Mouse (Mus musculus) T-cell, adult 66 days (primary cell): ENCODE results near the gene Cd72. TPM values are rescaled to one million over a fixed set of nuclear protein-coding genes. Genes with fewer than 3 reads are reported as not detected.

Experiments
- total RNA-seq, 2 experiments: library from RNA; stranded (reverse); gene quantifications; 3 replicates in 1 of 2; 4 replicates in 1 of 2; pipeline ENCODE4 v1.2.4; 2023

Cd72 gene
- total RNA-seq = 10 to 100 TPM; 27.0 to 31.6 TPM

GRCm38 (mm10) chr4:43454041-43454836 lies at the start of gene Cd72:
Cd72 (minus strand) TSS chr4:43454628.

GRCm38 (mm10) chr4:43499407-43500333 lies 45.2 kb upstream of the Cd72 start, which contains the start of gene Arhgef39:
Arhgef39 (minus strand) TSS chr4:43499695.

GRCm38 (mm10) chr4:43492821-43493185 lies 38.4 kb upstream of the Cd72 start, which contains the start of gene Ccdc107:
Ccdc107 (plus strand) TSS chr4:43492900.

GRCm38 (mm10) chr4:43483535-43484091 lies 29.2 kb upstream of the Cd72 start, which contains the start of gene Sit1:
Sit1 (minus strand) TSS chr4:43483734.

GRCm38 (mm10) chr4:43441639-43442038 lies 12.8 kb downstream of the Cd72 start, which contains the start of gene Tesk1:
Tesk1 (plus strand) TSS chr4:43441939.

GRCm38 (mm10) chr4:43428946-43429345 lies 25.5 kb downstream of the Cd72 start, which contains the start of gene Fam166b:
Fam166b (minus strand) TSS chr4:43429134.

Other genes starting within 250 kb of the Cd72 start
- not detected for gene Atp8b5, start 187.5 kb downstream of the Cd72 start, total RNA-seq
- not detected for gene Rusc2, start 72.6 kb downstream of the Cd72 start, total RNA-seq
- gene Fam166b, start 25.5 kb downstream of the Cd72 start, total RNA-seq = not detected
- 10 to 100 TPM; 54.4 to 54.9 TPM for gene Tesk1, start 12.7 kb downstream of the Cd72 start, total RNA-seq
- 10 to 100 TPM; 76.6 to 85.8 TPM for gene Sit1, start 29.1 kb upstream of the Cd72 start, total RNA-seq
- gene Ccdc107, start 38.3 kb upstream of the Cd72 start, total RNA-seq = 10 to 100 TPM; 24.6 to 26.0 TPM
- gene Arhgef39, start 45.1 kb upstream of the Cd72 start, total RNA-seq = 1 to 10 TPM; 2.3 to 4.2 TPM
- gene Car9, start 52.3 kb upstream of the Cd72 start, total RNA-seq = not detected
- gene Tpm2, start 69.1 kb upstream of the Cd72 start, total RNA-seq = not detected
- gene Creb3, start 107.7 kb upstream of the Cd72 start, total RNA-seq = 10 to 100 TPM; 61.5 to 65.6 TPM
- 100 to 1,000 TPM; 326 to 327 TPM for gene Tln1, start 108.1 kb upstream of the Cd72 start, total RNA-seq
- 10 to 100 TPM; 54.0 to 54.2 TPM for gene Rgp1, start 124.1 kb upstream of the Cd72 start, total RNA-seq
- 10 to 100 TPM; 36.6 to 37.0 TPM for gene Gba2, start 124.2 kb upstream of the Cd72 start, total RNA-seq
- gene Msmp, start 129.9 kb upstream of the Cd72 start, total RNA-seq = not detected
- not detected for gene Npr2, start 177.3 kb upstream of the Cd72 start, total RNA-seq
- not detected for gene Spag8, start 199.0 kb upstream of the Cd72 start, total RNA-seq
- gene Hint2, start 201.8 kb upstream of the Cd72 start, total RNA-seq = 10 to 100 TPM; 21.3 to 24.6 TPM
- 1 to 10 TPM; 2.7 to 2.8 TPM for gene Tmem8b, start 214.3 kb upstream of the Cd72 start, total RNA-seq
- not detected for gene Fam221b, start 214.5 kb upstream of the Cd72 start, total RNA-seq
- not detected for gene Olfr70, start 246.2 kb upstream of the Cd72 start, total RNA-seq